Mouse (Mus musculus): ENCODE results near the gene Lrmda.

DNA sequence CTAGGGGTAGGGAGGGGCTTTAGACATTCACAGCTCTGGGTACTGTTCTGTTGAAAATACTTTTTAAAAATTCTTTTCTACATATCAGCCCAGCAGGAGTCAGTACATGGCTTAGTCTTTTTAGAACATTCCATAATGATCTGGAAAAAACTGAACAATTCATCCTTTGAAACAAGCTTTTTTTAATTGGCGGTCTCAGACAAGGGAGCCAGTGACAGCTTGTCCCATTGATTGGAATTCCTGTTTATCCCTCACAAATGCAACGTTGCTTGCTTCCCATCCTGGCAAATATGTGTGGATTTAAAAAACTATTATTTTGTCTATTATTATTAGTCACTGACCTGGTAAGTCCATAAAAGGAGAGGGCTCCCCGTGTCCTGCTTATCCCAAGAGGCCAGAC is 64.4 kb downstream of the Lrmda start:
- TF ChIP-seq POLR2A (IDR thresholded peaks at IDR 0.05; ENCODE audit: borderline replicate concordance, extremely low read depth, insufficient read depth, insufficient read length, poor library complexity, severe bottlenecking) (no peak), CTCF (IDR thresholded peaks at IDR 0.05; ENCODE audit: borderline replicate concordance, extremely low read depth, insufficient read depth, insufficient read length) (no peak)
